Mouse (Mus musculus) neural tube, embryonic 11.5 days (tissue): ENCODE data around the gene Ttc26. TPM values are rescaled to one million over a fixed set of nuclear protein-coding genes. Genes with fewer than 3 reads are reported as not detected.
"Not testable (repeated sequence)": the region's sequence is repeated elsewhere in the genome, so short reads cannot be mapped to it uniquely, and the experiment has no call there.

Experiments used
- ATAC-seq: fragments of 200-750 bp; cut with Nextera tagmentation; 2 replicates; pipeline ENCODE4 v1.8.0; 2017; ENCODE audit warnings: moderate number of reproducible peaks, mild to moderate bottlenecking, moderate TSS enrichment, moderate library complexity; ENCODE audit not compliant: insufficient read depth, low FRiP score, low TSS enrichment
- DNase-seq: peaks from one replicate; pipeline ENCODE4 v3.0.0-alpha.2; 2015; ENCODE audit warnings: low spot score
- H3K27ac ChIP-seq: fragments of 300-500 bp; sonication (generic); 2 replicates; pipeline ENCODE4 v1.5.1; 2014; ENCODE audit warnings: low read depth, mild to moderate bottlenecking, low read length
- H3K27me3 ChIP-seq: fragments of 300-500 bp; sonication (generic); 2 replicates; pipeline ENCODE4 v1.6.1; 2014; ENCODE audit warnings: mild to moderate bottlenecking, low read length, mixed read lengths; ENCODE audit not compliant: control insufficient read depth, insufficient read depth
- H3K36me3 ChIP-seq: fragments of 300-500 bp; sonication (generic); 2 replicates; pipeline ENCODE4 v1.6.1; 2014; ENCODE audit warnings: mild to moderate bottlenecking, low read length, moderate library complexity, mixed read lengths; ENCODE audit not compliant: control insufficient read depth, insufficient read depth
- H3K4me1 ChIP-seq: fragments of 300-500 bp; sonication (generic); 2 replicates; pipeline ENCODE4 v1.6.1; 2014; ENCODE audit warnings: low read length, mixed read lengths; ENCODE audit not compliant: control insufficient read depth, insufficient read depth
- H3K4me2 ChIP-seq: fragments of 300-500 bp; sonication (generic); 2 replicates; pipeline ENCODE4 v1.6.1; 2014; ENCODE audit warnings: low read depth, mild to moderate bottlenecking, moderate library complexity
- H3K4me3 ChIP-seq: fragments of 300-500 bp; sonication (generic); 2 replicates; pipeline ENCODE4 v1.5.1; 2014; ENCODE audit warnings: low read depth, low read length
- H3K9ac ChIP-seq: fragments of 300-500 bp; sonication (generic); 2 replicates; pipeline ENCODE4 v1.6.1; 2014; ENCODE audit warnings: mild to moderate bottlenecking, low read length
- H3K9me3 ChIP-seq: fragments of 300-500 bp; sonication (generic); 2 replicates; pipeline ENCODE4 v1.6.1; 2016; ENCODE audit warnings: low read length; ENCODE audit not compliant: control insufficient read depth
- WGBS: fragments of 180-500 bp; shearing (Covaris S2); extraction: QIAGEN DNeasy Blood & Tissue Kit; methylation state at CpG from one replicate; pipeline ENCODE4 v1.1.7; 2014; 5-methylcytosine and 5-hydroxymethylcytosine counted together
- polyA plus RNA-seq: library from polyadenylated mRNA; unstranded; fragments of >200 nt; fragmentation: Nextera tagmentation; extraction: Ambion mirVana; gene quantifications from 2 replicates; pipeline ENCODE4 v1.2.1, GENCODE M21; 2014

Gene Ttc26
- polyA plus RNA-seq, 1 experiment from 2014 or later: 9.9 TPM

- Histone ChIP-seq H3K4me3 (peak within 1 kb of the TSS; percentile 52), H3K9ac (peak within 1 kb of the TSS; percentile 42; the same call in 1 of the 2 replicates), H3K27me3 (peaks cover 49% of the 10 kb centered on the region), H3K4me2 (peak within 1 kb of the TSS; percentile 53), H3K4me1 (no peaks in the 10 kb centered on the region), H3K27ac (no peak within 1 kb of the TSS), H3K36me3 (no peaks in the 10 kb centered on the region), H3K9me3 (no peaks in the 10 kb centered on the region)
- ATAC-seq: peak; percentile 58
- DNase-seq: peak; percentile 69
- WGBS: under 1% methylated on average over 87 of the region's 87 CpGs
These were observed 27.2 kb upstream of the Ttc26 start, which contains the start of gene Zc3hav1 for GRCm38 (mm10) chr6:38353811-38354722. Zc3hav1 (minus strand) TSS chr6:38354603.

- H3K27ac ChIP-seq: no peak overlapping the region
- no peaks in the 10 kb centered on the region for H3K36me3 ChIP-seq
- H3K4me2 ChIP-seq: peak overlapping the region; percentile 53
- H3K9ac ChIP-seq: no peak overlapping the region
- WGBS: 1% methylated on average over 20 of the region's 20 CpGs
- H3K4me3 ChIP-seq: peak overlapping the region; percentile 52
- no peak for DNase-seq
- ATAC-seq: 0 out of 2 replicates have a peak, but pooled peaks have one; percentile 16
- H3K9me3 ChIP-seq: no peaks in the 10 kb centered on the region
- H3K4me1 ChIP-seq: no peaks in the 10 kb centered on the region
- peaks cover 49% of the 10 kb centered on the region for H3K27me3 ChIP-seq
These were observed 26.4 kb upstream of the Ttc26 start for GRCm38 (mm10) chr6:38354723-38355353.

- WGBS: 2% methylated on average over 8 of the region's 8 CpGs
- Histone ChIP-seq H3K36me3 (no peaks in the 10 kb centered on the region), H3K4me1 (no peaks in the 10 kb centered on the region), H3K27me3 (peaks cover 49% of the 10 kb centered on the region), H3K4me3 (no peak overlapping the region), H3K4me2 (no peak overlapping the region), H3K27ac (no peak overlapping the region), H3K9ac (no peak overlapping the region), H3K9me3 (no peaks in the 10 kb centered on the region)
- ATAC-seq: no peak
- no peak for DNase-seq
These were observed 25.9 kb upstream of the Ttc26 start for GRCm38 (mm10) chr6:38355354-38355823.

- no peaks in the 10 kb centered on the region for H3K4me1 ChIP-seq
- ATAC-seq (no peak), DNase-seq (no peak)
- WGBS: 10% methylated on average over 7 of the region's 7 CpGs
- no peak overlapping the region for H3K4me2 ChIP-seq
- H3K4me3 ChIP-seq: no peak overlapping the region
- H3K9me3 ChIP-seq: no peaks in the 10 kb centered on the region
- peaks cover 49% of the 10 kb centered on the region for H3K27me3 ChIP-seq
- H3K27ac ChIP-seq: no peak overlapping the region
- H3K36me3 ChIP-seq: no peaks in the 10 kb centered on the region
- H3K9ac ChIP-seq: no peak overlapping the region
These were observed 25.4 kb upstream of the Ttc26 start for GRCm38 (mm10) chr6:38355862-38356261.

- H3K27ac ChIP-seq, ATAC-seq, H3K4me3 ChIP-seq, H3K4me2 ChIP-seq, H3K9me3 ChIP-seq, H3K36me3 ChIP-seq, DNase-seq, H3K9ac ChIP-seq, H3K4me1 ChIP-seq: not testable (repeated sequence)
- peaks cover 41% of the 10 kb centered on the region for H3K27me3 ChIP-seq
- WGBS: 84% methylated on average over 15 of the region's 15 CpGs
These were observed 24.4 kb upstream of the Ttc26 start for GRCm38 (mm10) chr6:38356661-38357433.

- Histone ChIP-seq H3K4me3 (no peak overlapping the region), H3K36me3 (no peaks in the 10 kb centered on the region), H3K4me2 (no peak overlapping the region), H3K9ac (no peak overlapping the region), H3K4me1 (no peaks in the 10 kb centered on the region), H3K27ac (no peak overlapping the region), H3K27me3 (peaks cover 32% of the 10 kb centered on the region), H3K9me3 (no peaks in the 10 kb centered on the region)
- WGBS: 54% methylated on average over 5 of the region's 5 CpGs
- DNase-seq: no peak
- ATAC-seq: no peak
These were observed 23.5 kb upstream of the Ttc26 start for GRCm38 (mm10) chr6:38357603-38358252.

GRCm38 (mm10) chr6:38358253-38359027 lies 22.8 kb upstream of the Ttc26 start:
- peaks cover 27% of the 10 kb centered on the region for H3K27me3 ChIP-seq
- no peak for DNase-seq

More at GRCm38 (mm10) chr6:38358253-38359027, 22.8 kb upstream of the Ttc26 start:
- Histone ChIP-seq H3K27ac (no peak overlapping the region), H3K9me3 (no peaks in the 10 kb centered on the region), H3K9ac (no peak overlapping the region), H3K4me2 (no peak overlapping the region), H3K4me1 (no peaks in the 10 kb centered on the region), H3K36me3 (no peaks in the 10 kb centered on the region), H3K4me3 (no peak overlapping the region)
- ATAC-seq: no peak
- WGBS: 77% methylated on average over 8 of the region's 8 CpGs
